Mouse (Mus musculus): Measurements from ENCODE around the gene Pnma5.

DNA sequence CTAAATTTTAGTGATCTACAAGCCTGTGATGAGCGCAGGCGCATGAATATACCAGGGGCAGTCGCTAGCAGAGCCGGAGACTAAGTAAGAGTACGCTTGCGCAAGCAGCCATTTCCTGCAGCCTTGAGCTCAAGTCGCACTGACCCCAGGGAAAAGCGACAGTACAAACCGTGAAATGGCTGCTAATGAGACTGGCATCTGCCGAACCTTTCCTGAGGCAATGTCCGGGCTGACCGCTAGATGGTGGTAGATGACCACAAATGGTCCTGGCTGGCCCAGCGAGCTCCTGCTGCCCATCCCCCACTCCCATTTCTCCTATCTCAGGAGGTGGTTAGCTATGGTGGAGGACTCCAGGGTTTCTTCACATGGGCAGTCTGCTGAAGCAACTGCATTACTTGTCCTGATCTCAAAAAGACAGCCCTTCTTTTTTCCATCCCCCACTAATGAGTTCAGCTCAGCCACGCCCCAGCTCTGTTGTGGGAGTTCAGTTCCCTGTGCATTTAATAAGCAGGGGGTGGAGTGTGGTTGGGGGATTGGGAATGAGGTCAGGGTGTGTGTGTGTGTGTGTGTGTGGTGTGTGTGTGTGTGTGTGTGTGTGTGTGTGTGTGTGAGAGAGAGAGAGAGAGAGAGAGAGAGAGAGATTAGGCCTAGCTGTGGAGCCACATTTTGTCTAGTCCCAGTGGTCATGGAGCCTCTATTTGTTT lies 17.1 kb upstream of the Pnma5 start:
- TF ChIP-seq POLR2A (IDR thresholded peaks at IDR 0.05; ENCODE audit: borderline replicate concordance, insufficient read depth, low read length) (no peak), CTCF (IDR thresholded peaks at IDR 0.05; ENCODE audit: borderline replicate concordance, insufficient read depth, low read depth, low read length) (peak; percentile 95)
